Mouse (Mus musculus) midbrain, embryonic 11.5 days (tissue): ENCODE measurements around the gene Ralgapb. TPM values are rescaled to one million over a fixed set of nuclear protein-coding genes. Genes with fewer than 3 reads are reported as not detected.

Source experiments
- ATAC-seq: fragments of 200-750 bp; cut with Nextera tagmentation; 2 replicates; pipeline ENCODE4 v1.8.0; 2017; ENCODE audit warnings: moderate TSS enrichment, moderate library complexity; ENCODE audit not compliant: low FRiP score
- DNase-seq: peaks from one replicate; pipeline ENCODE4 v3.0.0; 2015; ENCODE audit warnings: low spot score; ENCODE audit errors: missing footprints
- H3K27ac ChIP-seq: fragments of 300-500 bp; sonication (generic); 2 replicates; pipeline ENCODE4 v1.5.1; 2014; ENCODE audit warnings: low read depth, low read length
- H3K27me3 ChIP-seq: fragments of 300-500 bp; sonication (generic); 2 replicates; pipeline ENCODE4 v1.6.1; 2014; ENCODE audit warnings: mild to moderate bottlenecking, low read length, moderate library complexity, mixed read lengths; ENCODE audit not compliant: control insufficient read depth, insufficient read depth
- H3K36me3 ChIP-seq: fragments of 300-500 bp; sonication (generic); 2 replicates; pipeline ENCODE4 v1.6.1; 2014; ENCODE audit warnings: mild to moderate bottlenecking, low read length, moderate library complexity, mixed read lengths; ENCODE audit not compliant: control insufficient read depth, insufficient read depth
- H3K4me1 ChIP-seq: fragments of 300-500 bp; sonication (generic); 2 replicates; pipeline ENCODE4 v1.6.1; 2014; ENCODE audit warnings: low read length; ENCODE audit not compliant: control insufficient read depth, insufficient read depth
- H3K4me2 ChIP-seq: fragments of 300-500 bp; sonication (generic); 2 replicates; pipeline ENCODE4 v1.6.1; 2014; ENCODE audit warnings: mild to moderate bottlenecking, moderate library complexity
- H3K4me3 ChIP-seq: fragments of 300-500 bp; sonication (generic); 2 replicates; pipeline ENCODE4 v1.5.1; 2014; ENCODE audit warnings: low read depth, low read length
- H3K9ac ChIP-seq: fragments of 300-500 bp; sonication (generic); 2 replicates; pipeline ENCODE4 v1.6.1; 2014; ENCODE audit warnings: low read length
- H3K9me3 ChIP-seq: fragments of 300-500 bp; sonication (generic); 2 replicates; pipeline ENCODE4 v1.6.1; 2016; ENCODE audit warnings: low read length; ENCODE audit not compliant: control insufficient read depth
- WGBS: fragments of 180-500 bp; shearing (Covaris S2); extraction: QIAGEN DNeasy Blood & Tissue Kit; methylation state at CpG from one replicate; pipeline ENCODE4 v1.1.7; 2014; 5-methylcytosine and 5-hydroxymethylcytosine counted together
- polyA plus RNA-seq: library from polyadenylated mRNA; unstranded; fragments of >200 nt; fragmentation: Nextera tagmentation; extraction: Ambion mirVana; gene quantifications from 2 replicates; pipeline ENCODE4 v1.2.1, GENCODE M21; 2014

The Ralgapb gene
- polyA plus RNA-seq, 1 experiment from 2014 or later, result 20.1 TPM

DNA sequence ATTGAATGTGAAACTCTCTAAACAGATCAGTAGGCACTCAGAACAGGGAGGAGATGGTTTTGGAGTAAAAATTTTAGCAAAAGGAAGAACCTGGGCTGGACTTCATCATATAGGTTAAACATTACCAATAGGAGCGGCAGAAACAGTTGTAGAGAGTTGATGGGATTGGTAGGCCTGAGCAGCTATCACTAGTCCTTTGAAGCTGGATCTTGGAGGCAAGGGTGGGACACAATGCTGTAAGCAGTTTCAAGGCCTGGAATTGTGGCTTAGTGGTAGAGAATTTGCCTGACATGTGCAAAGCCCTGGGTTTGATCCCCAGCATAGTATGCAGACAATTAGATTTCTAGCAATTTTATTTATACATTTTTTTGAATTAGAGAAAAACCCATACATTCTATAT is 9.0 kb downstream of the Ralgapb start:
- no peaks in the 10 kb centered on the region for H3K4me1 ChIP-seq
- H3K4me3 ChIP-seq, result no peak overlapping the region
- 95% methylated on average over 1 of the region's 1 CpGs for WGBS
- no peak overlapping the region for H3K4me2 ChIP-seq
- no peaks in the 10 kb centered on the region for H3K27me3 ChIP-seq
- ATAC-seq, result no peak
- H3K9me3 ChIP-seq, result no peaks in the 10 kb centered on the region
- H3K27ac ChIP-seq, result no peak overlapping the region
- DNase-seq, result no peak
- H3K36me3 ChIP-seq, result no peaks in the 10 kb centered on the region
- no peak overlapping the region for H3K9ac ChIP-seq

DNA sequence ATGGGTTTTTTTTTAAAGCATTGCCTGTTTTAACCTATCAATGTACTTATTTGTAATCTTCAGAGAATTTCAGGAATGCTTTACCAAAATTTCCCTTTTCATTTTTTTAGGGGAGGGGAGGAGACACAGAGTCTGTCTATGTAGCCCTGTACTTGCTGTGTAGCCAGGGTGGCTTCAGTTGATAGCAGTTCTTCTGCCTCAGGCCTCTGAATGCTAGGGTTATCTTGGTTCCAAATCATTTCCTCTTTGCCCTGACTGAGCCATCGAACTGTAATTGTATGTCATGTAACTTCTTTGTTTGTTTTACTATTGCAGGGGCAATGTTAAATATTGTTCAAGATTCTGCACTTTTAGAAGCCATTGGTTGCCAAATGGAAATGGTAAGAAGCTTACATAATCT is 36.2 kb downstream of the Ralgapb start:
- no peak overlapping the region for H3K9ac ChIP-seq
- 93% methylated on average over 1 of the region's 1 CpGs for WGBS
- DNase-seq, result no peak
- H3K36me3 ChIP-seq, result peaks cover 2% of the 10 kb centered on the region; the same call in 1 of the 2 replicates
- no peaks in the 10 kb centered on the region for H3K4me1 ChIP-seq
- no peak overlapping the region for H3K4me3 ChIP-seq
- no peaks in the 10 kb centered on the region for H3K9me3 ChIP-seq
- no peak overlapping the region for H3K4me2 ChIP-seq
- ATAC-seq, result no peak
- H3K27ac ChIP-seq, result no peak overlapping the region
- no peaks in the 10 kb centered on the region for H3K27me3 ChIP-seq

DNA sequence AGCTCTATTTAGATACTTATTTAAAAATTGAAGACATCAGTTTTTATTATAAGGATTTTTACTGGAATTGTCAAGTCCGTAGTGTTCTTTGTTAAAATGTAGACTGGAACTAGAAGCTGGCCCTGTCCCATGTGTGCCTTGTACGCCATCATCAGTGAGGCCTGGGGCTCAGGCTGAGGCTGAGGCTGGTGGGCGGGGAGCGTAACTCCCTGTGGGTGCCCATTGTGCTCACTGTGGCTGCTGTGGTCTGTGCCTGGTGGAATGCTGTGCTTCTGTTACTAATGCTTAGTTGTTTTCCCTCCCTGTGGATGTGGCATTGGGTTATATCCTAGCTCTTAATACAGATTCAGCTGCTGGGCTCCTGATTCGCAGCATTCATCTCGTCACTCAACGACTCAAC is 40.2 kb downstream of the Ralgapb start:
- no peak for ATAC-seq
- peak; percentile 82 for DNase-seq
- Histone ChIP-seq H3K27me3 (no peaks in the 10 kb centered on the region), H3K9me3 (no peaks in the 10 kb centered on the region), H3K4me3 (no peak overlapping the region), H3K9ac (no peak overlapping the region), H3K4me2 (no peak overlapping the region), H3K36me3 (0 out of 2 replicates have a peak, but pooled peaks cover 2% of the 10 kb centered on the region), H3K27ac (no peak overlapping the region), H3K4me1 (no peaks in the 10 kb centered on the region)
- 82% methylated on average over 7 of the region's 7 CpGs for WGBS

DNA sequence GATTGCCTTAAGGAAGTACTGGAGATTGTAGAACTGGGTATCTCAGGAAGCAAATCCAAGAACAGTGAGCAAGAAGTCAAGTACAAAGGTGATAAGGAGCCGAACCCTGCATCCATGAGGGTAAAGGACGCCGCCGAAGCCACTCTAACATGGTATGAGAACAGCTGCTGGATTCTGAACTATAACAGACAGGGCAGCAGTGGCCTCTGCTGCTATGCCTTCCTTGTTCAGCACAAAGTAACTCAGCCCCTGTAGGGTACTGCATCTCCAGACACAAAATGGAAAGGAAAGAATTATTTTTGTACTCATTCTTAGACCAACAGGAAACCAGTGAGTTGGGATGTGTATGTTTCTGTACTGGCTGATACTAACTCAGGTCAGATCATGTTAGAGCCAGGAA is 46.8 kb downstream of the Ralgapb start:
- ATAC-seq (no peak), DNase-seq (peak; percentile 61)
- no peak overlapping the region for H3K27ac ChIP-seq
- H3K9ac ChIP-seq, result no peak overlapping the region
- no peaks in the 10 kb centered on the region for H3K27me3 ChIP-seq
- no peak overlapping the region for H3K4me2 ChIP-seq
- no peaks in the 10 kb centered on the region for H3K4me1 ChIP-seq
- H3K9me3 ChIP-seq, result no peaks in the 10 kb centered on the region
- H3K36me3 ChIP-seq, result peaks cover 8% of the 10 kb centered on the region; the same call in 1 of the 2 replicates
- 91% methylated on average over 4 of the region's 4 CpGs for WGBS
- H3K4me3 ChIP-seq, result no peak overlapping the region

DNA sequence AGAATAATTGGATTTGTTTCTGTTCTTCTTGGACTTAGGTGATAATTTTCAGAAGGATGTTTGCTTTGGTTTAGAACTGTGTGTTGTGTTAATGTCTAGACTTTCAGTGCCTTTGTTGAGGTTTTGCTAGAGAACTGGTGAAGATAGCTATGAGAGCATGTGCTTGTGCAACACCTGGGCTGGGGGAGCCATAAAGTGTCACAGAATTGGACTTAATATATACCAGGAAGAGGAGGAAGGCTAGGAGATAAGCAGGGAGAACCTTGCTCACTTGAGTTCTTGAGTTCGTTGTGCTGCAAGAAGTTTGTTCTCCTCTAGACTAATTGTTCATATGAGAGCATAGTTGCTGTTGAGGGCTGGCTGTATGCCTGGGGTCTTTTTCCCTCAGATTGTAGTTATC is 48.0 kb downstream of the Ralgapb start:
- DNase-seq (peak; percentile 76), ATAC-seq (no peak)
- WGBS, result 100% methylated on average over 1 of the region's 1 CpGs
- Histone ChIP-seq H3K4me1 (no peaks in the 10 kb centered on the region), H3K27ac (no peak overlapping the region), H3K9me3 (no peaks in the 10 kb centered on the region), H3K36me3 (peaks cover 11% of the 10 kb centered on the region; the same call in 1 of the 2 replicates), H3K4me3 (no peak overlapping the region), H3K27me3 (no peaks in the 10 kb centered on the region), H3K9ac (no peak overlapping the region), H3K4me2 (no peak overlapping the region)

DNA sequence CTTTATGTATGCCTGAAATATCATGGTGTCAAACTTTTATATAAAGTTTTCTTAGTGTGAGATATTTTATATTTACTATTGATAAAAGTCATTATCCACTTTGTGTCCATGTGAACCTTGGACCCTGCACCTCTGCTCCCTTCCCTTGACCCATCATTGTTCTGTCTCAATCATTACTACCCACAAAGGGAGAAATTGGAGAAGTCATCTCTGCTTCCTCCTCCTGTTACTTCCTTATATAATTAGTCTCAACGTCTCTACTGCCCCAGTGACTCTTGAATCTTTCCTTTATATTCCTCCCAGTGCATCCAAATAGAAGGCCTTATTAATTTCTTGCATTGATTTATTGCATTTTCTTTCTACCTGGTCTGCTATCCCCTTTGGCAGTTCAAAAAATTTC is 52.8 kb downstream of the Ralgapb start:
- Histone ChIP-seq H3K4me3 (no peak overlapping the region), H3K9ac (no peak overlapping the region), H3K4me1 (no peaks in the 10 kb centered on the region), H3K27me3 (no peaks in the 10 kb centered on the region), H3K4me2 (no peak overlapping the region), H3K9me3 (no peaks in the 10 kb centered on the region), H3K27ac (no peak overlapping the region), H3K36me3 (peaks cover 10% of the 10 kb centered on the region)
- 86% methylated on average over 1 of the region's 1 CpGs for WGBS
- ATAC-seq, result no peak
- DNase-seq, result peak; percentile 39

DNA sequence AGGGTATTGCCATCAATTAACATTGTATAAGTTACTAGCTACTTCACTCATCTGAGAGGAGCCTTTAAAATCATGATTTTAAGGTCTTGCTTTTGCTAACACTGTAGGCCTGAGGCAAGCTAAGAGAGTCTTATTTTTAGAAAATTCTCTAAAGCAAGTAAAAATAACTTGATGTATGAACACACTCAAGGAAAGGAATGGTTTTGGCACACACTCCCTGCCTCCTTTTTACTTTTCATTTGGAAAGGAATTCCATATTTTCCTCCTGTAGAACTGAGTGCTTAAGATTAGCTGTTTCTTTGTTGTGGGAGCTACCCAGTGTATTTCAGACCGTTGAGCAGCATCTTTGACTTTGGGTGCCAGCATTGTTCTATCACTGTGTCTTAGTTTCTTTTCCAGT is 64.5 kb downstream of the Ralgapb start:
- no peak overlapping the region for H3K27ac ChIP-seq
- no peak overlapping the region for H3K4me2 ChIP-seq
- ATAC-seq (no peak), DNase-seq (no peak)
- WGBS, result 97% methylated on average over 1 of the region's 1 CpGs
- H3K27me3 ChIP-seq, result no peaks in the 10 kb centered on the region
- H3K9ac ChIP-seq, result no peak overlapping the region
- H3K4me1 ChIP-seq, result no peaks in the 10 kb centered on the region
- H3K4me3 ChIP-seq, result no peak overlapping the region
- no peaks in the 10 kb centered on the region for H3K9me3 ChIP-seq
- peaks cover 2% of the 10 kb centered on the region; the same call in 1 of the 2 replicates for H3K36me3 ChIP-seq

DNA sequence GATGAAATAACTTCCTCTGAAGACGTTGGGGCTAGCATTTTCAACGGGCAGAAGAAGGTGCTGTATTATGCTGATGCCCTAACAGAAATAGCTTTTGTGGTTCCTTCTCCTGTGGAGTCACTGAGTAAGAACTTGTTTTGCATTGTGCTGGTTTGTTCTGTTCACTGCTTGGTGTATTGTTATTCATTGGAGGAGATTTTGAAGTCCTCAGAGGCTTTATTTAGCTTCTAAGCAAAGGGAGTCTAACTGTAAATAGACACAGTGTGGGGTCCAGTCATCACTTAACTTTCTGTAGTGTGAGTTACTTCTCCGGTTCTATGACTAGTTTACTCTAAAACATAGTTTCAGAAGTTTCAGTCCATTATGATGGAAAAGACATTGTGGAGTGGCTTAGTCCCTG is 68.0 kb downstream of the Ralgapb start:
- 84% methylated on average over 3 of the region's 3 CpGs for WGBS
- Histone ChIP-seq H3K4me3 (no peak overlapping the region), H3K9me3 (no peaks in the 10 kb centered on the region), H3K27me3 (no peaks in the 10 kb centered on the region), H3K27ac (no peak overlapping the region), H3K36me3 (peaks cover 2% of the 10 kb centered on the region; the same call in 1 of the 2 replicates), H3K4me1 (no peaks in the 10 kb centered on the region), H3K4me2 (no peak overlapping the region), H3K9ac (no peak overlapping the region)
- DNase-seq, result no peak
- ATAC-seq, result no peak

DNA sequence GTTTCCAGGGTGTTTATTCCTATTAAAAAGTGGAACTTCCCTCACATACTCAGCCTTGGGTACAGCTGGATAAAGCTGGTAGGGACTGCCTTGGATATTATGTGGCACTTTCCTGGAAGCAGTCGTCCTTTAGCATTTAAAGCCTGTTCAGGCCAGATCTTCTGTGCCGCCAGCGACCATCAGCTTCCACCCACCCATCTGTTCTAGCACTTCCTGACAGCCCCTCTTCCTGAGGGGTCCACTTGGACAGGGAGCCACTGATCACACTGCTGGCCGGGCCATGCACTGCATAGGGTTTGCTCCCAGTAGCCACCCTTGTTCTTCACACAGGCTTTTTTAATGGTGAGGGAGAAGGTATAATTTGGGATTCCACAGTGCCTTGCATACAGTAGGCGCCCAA is 88.8 kb downstream of the Ralgapb start:
- no peak overlapping the region for H3K4me3 ChIP-seq
- H3K27ac ChIP-seq, result no peak overlapping the region
- 85% methylated on average over 5 of the region's 5 CpGs for WGBS
- H3K9me3 ChIP-seq, result no peaks in the 10 kb centered on the region
- no peak overlapping the region for H3K4me2 ChIP-seq
- no peaks in the 10 kb centered on the region for H3K4me1 ChIP-seq
- H3K9ac ChIP-seq, result no peak overlapping the region
- H3K27me3 ChIP-seq, result no peaks in the 10 kb centered on the region
- no peak for ATAC-seq
- H3K36me3 ChIP-seq, result peaks cover 6% of the 10 kb centered on the region; the same call in 1 of the 2 replicates
- no peak for DNase-seq
